Comparison of ENCODE assay signal across 7 mouse cellular contexts in the genomic region with DNA sequence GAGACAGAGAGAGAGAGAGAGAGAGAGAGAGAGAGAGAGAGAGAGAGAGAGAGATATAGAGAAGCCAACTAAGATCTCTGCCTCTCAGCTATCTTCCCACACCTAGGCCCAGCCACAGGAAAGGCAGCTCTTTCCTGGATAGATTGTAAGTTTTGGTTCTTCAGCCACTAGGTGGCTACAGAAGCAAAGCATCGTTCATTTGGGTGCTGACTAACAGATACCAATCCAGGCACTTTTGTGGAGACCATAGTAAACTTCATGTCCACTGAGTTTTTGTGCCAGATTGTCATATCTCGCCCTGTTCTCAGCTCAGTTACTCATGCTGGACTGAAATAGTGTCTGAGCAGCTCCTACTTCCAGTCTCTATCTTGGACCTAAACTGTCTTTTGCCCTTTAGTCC. TPM values are rescaled to one million over a fixed set of nuclear protein-coding genes. Genes with fewer than 3 reads are reported as not detected.
DNase-seq lines count a peak whose midpoint lies in the region; ATAC-seq lines count a peak whose summit lies in the region.

No protein-coding gene starts in this region.

- no peak overlapping the region for H3K27ac ChIP-seq in lung, embryonic 16.5 days (ENCODE audit: low read length)

- 34% methylated on average over 2 of the region's 2 CpGs for WGBS in lung, embryonic 16.5 days

- H3K27me3 ChIP-seq in lung, embryonic 16.5 days (ENCODE audit: control insufficient read depth, insufficient read depth, low read depth, low read length) = no peaks in the 10 kb centered on the region

- H3K9me3 ChIP-seq in lung, embryonic 16.5 days (ENCODE audit: control insufficient read depth, low read length) = no peaks in the 10 kb centered on the region

- no peak overlapping the region for H3K9ac ChIP-seq in lung, embryonic 16.5 days (ENCODE audit: low read length)

- peaks cover 36% of the 10 kb centered on the region for H3K36me3 ChIP-seq in lung, embryonic 16.5 days (ENCODE audit: control insufficient read depth, insufficient read depth, low read length)

- intact Hi-C loops in left cerebral cortex, postnatal 4 days (cut with DNase I) = no loop called here
- intact Hi-C loops in heart, postnatal 10 days (cut with DNase I) = loop anchor here (2.0 kb wide), 2 partner anchors 28 to 100 kb away; partner anchors contain the start of gene Cdip1

- peak; percentile 33 to 36 for DNase-seq in left cerebral cortex, adult 18-20 months (ENCODE audit: low spot score in 2 of 2)
- no peak for DNase-seq in left cerebral cortex, postnatal 4 days
- DNase-seq in ES-CJ7 (ENCODE audit: low read depth, low spot score) (peak; percentile 61), adipocyte (ENCODE audit: low spot score) (peak; percentile 74)
- DNase-seq in heart, postnatal 10 days = peak; percentile 53 to 62
- no peak for DNase-seq in urinary bladder, adult 2 months (ENCODE audit: low spot score)

- H3K4me3 ChIP-seq in lung, embryonic 16.5 days (ENCODE audit: low read length) = no peak overlapping the region

- H3K4me2 ChIP-seq in lung, embryonic 16.5 days (ENCODE audit: low read depth, low read length) = no peak overlapping the region

- no peaks in the 10 kb centered on the region for H3K4me1 ChIP-seq in lung, embryonic 16.5 days (replicated peaks; ENCODE audit: control insufficient read depth, insufficient read depth, low read length)

- peak; percentile 66; the same call in 1 of the 2 replicates for ATAC-seq in lung, embryonic 16.5 days (ENCODE audit: low read depth)

RNA-seq across cellular contexts. Expression of gene Cdip1, which starts 26.8 kb away (rescaled TPM):
- 100 to 1,000 TPM; 211 to 212 TPM for total RNA-seq in left cerebral cortex, adult 18-20 months (2021)
- 10 to 100 TPM; 89.0 to 93.5 TPM for total RNA-seq in left cerebral cortex, postnatal 4 days (2021)
- 10 to 100 TPM; 89.4 to 96.2 TPM for total RNA-seq in heart, postnatal 10 days (2021)
- polyA plus RNA-seq in lung, embryonic 16.5 days (2015; fragmentation: Nextera tagmentation; extraction: Ambion mirVana) = 90.4 and 93.4 TPM in 2 replicates
- 41.1 and 51.1 TPM in 2 replicates for polyA plus RNA-seq in urinary bladder, adult 2 months (2012; rRNA removed)

RNA-seq across cellular contexts. Expression of gene Hmox2, which starts 37.1 kb away (rescaled TPM):
- 10 to 100 TPM; 85.7 to 89.9 TPM for total RNA-seq in left cerebral cortex, adult 18-20 months (2021)
- total RNA-seq in left cerebral cortex, postnatal 4 days (2021) = 10 to 100 TPM; 70.2 to 70.8 TPM
- total RNA-seq in heart, postnatal 10 days (2021) = 10 to 100 TPM; 71.1 to 73.4 TPM
- 110 and 114 TPM in 2 replicates for polyA plus RNA-seq in lung, embryonic 16.5 days (2015; fragmentation: Nextera tagmentation; extraction: Ambion mirVana)
- 54.0 and 59.1 TPM in 2 replicates for polyA plus RNA-seq in urinary bladder, adult 2 months (2012; rRNA removed)

RNA-seq across cellular contexts. Expression of gene Nmral1, which starts 44.1 kb away (rescaled TPM):
- 10 to 100 TPM; 11.2 to 11.6 TPM for total RNA-seq in left cerebral cortex, adult 18-20 months (2021)
- total RNA-seq in left cerebral cortex, postnatal 4 days (2021) = 10 to 100 TPM; 26.6 to 28.8 TPM
- total RNA-seq in heart, postnatal 10 days (2021) = 1 to 10 TPM; 7.0 to 7.8 TPM
- polyA plus RNA-seq in lung, embryonic 16.5 days (2015; fragmentation: Nextera tagmentation; extraction: Ambion mirVana) = 60.6 and 62.5 TPM in 2 replicates
- 8.3 and 12.0 TPM in 2 replicates for polyA plus RNA-seq in urinary bladder, adult 2 months (2012; rRNA removed)

Comparison
In these comparisons a context has a peak if more than half of its experiments do, and no peak if none do; other contexts are left out.
1. DNase-seq: peak in left cerebral cortex, adult 18-20 months (2 of 2), ES-CJ7 (single experiment), adipocyte (single experiment) and heart, postnatal 10 days (2 of 2); none in left cerebral cortex, postnatal 4 days (single experiment) and urinary bladder, adult 2 months (single experiment).